Mouse (Mus musculus) myocyte (in vitro differentiated cells): ENCODE measurements at regions not wholly inside any gene's neighbourhood (a gene's known extent, or its start where the extent isn't known, plus 50 kb on each side); places are given as distances from the start of the nearest gene placed in this dataset.

Experiments
- POLR2A ChIP-seq: IDR thresholded peaks from one replicate; pipeline ENCODE4 v1.6.1; 2011; ENCODE audit warnings: low read depth, mild to moderate bottlenecking, control low read depth, moderate library complexity; ENCODE audit not compliant: insufficient read length
- USF1 ChIP-seq: IDR thresholded peaks from one replicate; pipeline ENCODE4 v1.6.1; 2011; ENCODE audit warnings: low read depth, mild to moderate bottlenecking, control low read depth, moderate library complexity

GRCm38 (mm10) chr3:35222251-35222650, 531.7 kb upstream of the Atp11b start:
- no peak for TF ChIP-seq POLR2A
- TF ChIP-seq USF1 = no peak
